Mouse (Mus musculus) left cerebral cortex, postnatal 10 days (tissue): ENCODE data around the gene Abcb10. TPM values are rescaled to one million over a fixed set of nuclear protein-coding genes. Genes with fewer than 3 reads are reported as not detected.
"Not testable (repeated sequence)": the region's sequence is repeated elsewhere in the genome, so short reads cannot be mapped to it uniquely, and the experiment has no call there.

Experiments used
- DNase-seq, 2 experiments: peaks; one replicate each; pipeline ENCODE4 v3.0.0; 2021 to 2022; ENCODE audit warnings: low spot score in 2 of 2, mixed read lengths in 1 of 2; ENCODE audit errors: extremely low spot score in 1 of 2
- intact Hi-C: fragments of 180-260 bp; cut with DNase I; formaldehyde crosslinking; loops from one replicate; pipeline ENCODE4 v1.15.1; 2025
- total RNA-seq, 2 experiments: library from RNA; stranded (reverse); gene quantifications; 2 replicates each; pipeline ENCODE4 v1.2.3; 2021

Abcb10 gene
- total RNA-seq, 2 experiments from 2014 or later, result 16.4 to 20.0 TPM

GRCm38 (mm10) chr8:123988605-123989038, 5.7 kb upstream of the Abcb10 start:
- DNase-seq, result no peak
- intact Hi-C loops, result no loop called here

- peak; percentile 12 to 47 for DNase-seq
- intact Hi-C loops, result no loop called here
These were observed 580 bp downstream of the Abcb10 start for GRCm38 (mm10) chr8:123982291-123982793.

- intact Hi-C loops, result no loop called here
- DNase-seq, result no peak
These were observed 1.2 kb downstream of the Abcb10 start for GRCm38 (mm10) chr8:123981674-123982073.

GRCm38 (mm10) chr8:123980239-123980638, 2.7 kb downstream of the Abcb10 start:
- DNase-seq, result no peak
- intact Hi-C loops, result no loop called here

GRCm38 (mm10) chr8:123978926-123979325, 4.0 kb downstream of the Abcb10 start:
- DNase-seq, result no peak
- intact Hi-C loops, result loop anchor here (2.0 kb wide), 1 partner anchor 72 kb away; no protein-coding TSS in a partner anchor

DNA sequence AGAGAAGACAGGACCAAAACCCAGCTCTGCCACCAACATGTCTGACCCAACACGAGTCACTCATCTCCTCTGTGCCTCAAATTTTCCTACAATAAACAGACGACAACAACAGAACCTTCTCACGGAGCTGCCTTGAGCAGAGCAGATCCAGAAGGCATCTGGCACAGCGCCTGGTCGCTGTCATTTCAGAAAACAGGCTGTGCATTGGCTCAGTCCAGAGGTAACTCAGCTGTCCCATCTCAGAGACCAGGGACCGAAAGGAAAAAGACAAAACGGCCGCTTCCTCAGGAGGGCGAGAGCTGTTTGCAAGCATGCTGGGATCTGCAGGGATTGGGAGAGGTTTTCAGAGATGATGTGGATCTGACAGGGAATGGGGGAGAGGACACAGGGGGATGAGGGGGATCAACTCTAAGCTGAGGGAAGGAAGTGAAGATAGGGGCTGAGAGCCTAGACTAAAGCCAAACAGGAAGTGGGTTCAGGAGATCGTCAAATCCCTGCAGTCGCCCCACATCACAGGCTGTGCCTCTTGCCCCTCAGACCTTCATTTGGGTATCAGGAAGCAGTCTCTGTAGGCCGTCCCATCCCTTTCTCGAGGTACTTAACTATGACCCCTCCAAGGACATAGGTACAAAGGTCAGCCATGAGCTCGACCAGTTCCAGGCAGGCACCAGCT, 4.6 kb downstream of the Abcb10 start:
- DNase-seq, result no peak
- intact Hi-C loops, result loop anchor here (2.0 kb wide), 1 partner anchor 72 kb away; no protein-coding TSS in a partner anchor

GRCm38 (mm10) chr8:123977499-123977898, 5.4 kb downstream of the Abcb10 start:
- intact Hi-C loops, result no loop called here
- no peak for DNase-seq

GRCm38 (mm10) chr8:123973495-123973894, 9.4 kb downstream of the Abcb10 start:
- intact Hi-C loops, result no loop called here

GRCm38 (mm10) chr8:123966896-123967295, 16.0 kb downstream of the Abcb10 start:
- intact Hi-C loops, result no loop called here
- DNase-seq, result no peak

More at GRCm38 (mm10) chr8:123973495-123973894, 9.4 kb downstream of the Abcb10 start:
- DNase-seq, result no peak

DNA sequence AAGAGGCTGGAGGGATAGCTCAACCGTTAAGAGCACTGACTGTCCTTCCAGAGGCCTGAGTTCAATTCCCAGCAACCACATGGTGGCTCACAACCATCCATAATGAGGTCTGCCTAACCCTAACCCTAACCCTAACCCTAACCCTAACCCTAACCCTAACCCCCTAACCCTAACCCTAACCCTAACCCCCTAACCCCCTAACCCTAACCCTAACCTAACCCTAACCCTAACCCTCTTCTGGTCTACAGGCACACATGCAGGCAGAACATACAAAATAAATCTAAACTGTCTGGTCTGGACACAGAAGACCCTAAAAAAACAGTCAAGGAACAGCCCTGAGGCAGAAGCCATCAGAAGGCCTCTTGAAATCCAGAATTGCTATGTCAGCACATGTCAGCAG, 21.6 kb downstream of the Abcb10 start:
- intact Hi-C loops, result no loop called here

GRCm38 (mm10) chr8:123960556-123960955, 22.4 kb downstream of the Abcb10 start:
- DNase-seq, intact Hi-C loops: not testable (repeated sequence)

More for the DNA sequence above, 21.6 kb downstream of the Abcb10 start:
- no peak for DNase-seq

DNA sequence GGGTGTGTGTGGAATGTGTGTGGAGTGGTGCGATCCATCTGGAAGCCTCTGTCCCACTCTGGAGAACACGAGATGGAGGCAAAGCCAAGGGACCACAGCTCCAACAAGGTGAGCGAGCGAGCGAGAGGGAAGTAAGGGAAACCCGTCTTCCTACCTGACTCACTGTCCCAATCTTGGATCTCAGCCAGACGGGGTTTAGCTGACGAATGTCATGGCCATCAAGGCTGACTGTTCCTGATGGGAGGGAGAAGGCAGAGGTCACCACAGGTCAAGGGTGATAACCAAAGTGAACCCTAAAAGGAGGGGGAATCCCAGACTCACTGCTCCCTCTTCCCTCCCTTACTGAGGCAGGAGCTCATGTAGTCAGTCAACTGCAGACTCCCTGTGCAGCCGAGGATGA, 22.9 kb downstream of the Abcb10 start:
- intact Hi-C loops, result no loop called here
- DNase-seq, result no peak

DNA sequence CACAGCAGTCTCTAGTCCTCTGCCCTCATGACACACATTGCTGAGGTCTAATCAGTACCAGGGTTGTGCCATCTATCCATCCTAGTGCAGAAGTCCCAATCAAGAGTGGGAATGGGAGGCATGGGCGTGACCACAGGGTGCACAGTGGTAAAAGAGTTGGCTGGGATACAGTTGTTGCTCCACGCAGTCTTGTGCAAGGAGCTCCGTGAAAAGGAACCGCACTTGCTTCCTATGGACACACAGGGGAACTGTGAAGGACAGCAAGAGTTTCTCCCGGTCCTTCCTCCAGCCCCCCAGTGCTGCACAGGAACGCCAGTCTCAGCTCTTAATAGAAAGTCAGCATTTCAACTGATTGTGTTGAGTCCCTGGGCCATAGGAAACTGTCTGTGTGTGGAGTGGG, 23.4 kb downstream of the Abcb10 start:
- intact Hi-C loops, result no loop called here

GRCm38 (mm10) chr8:123958130-123958529, 24.8 kb downstream of the Abcb10 start:
- DNase-seq, result peak in 1 of 2 experiments; percentile 68
- intact Hi-C loops, result no loop called here

More for the DNA sequence above, 23.4 kb downstream of the Abcb10 start:
- DNase-seq, result no peak

GRCm38 (mm10) chr8:123954246-123954645, 28.7 kb downstream of the Abcb10 start:
- no peak for DNase-seq
- intact Hi-C loops, result no loop called here

GRCm38 (mm10) chr8:123953686-123954085, 29.2 kb downstream of the Abcb10 start:
- intact Hi-C loops, result no loop called here
- DNase-seq, result no peak

- intact Hi-C loops, result no loop called here
- DNase-seq, result peak; percentile 12 to 47
These were observed 32.7 kb downstream of the Abcb10 start for GRCm38 (mm10) chr8:123950077-123950802.

DNA sequence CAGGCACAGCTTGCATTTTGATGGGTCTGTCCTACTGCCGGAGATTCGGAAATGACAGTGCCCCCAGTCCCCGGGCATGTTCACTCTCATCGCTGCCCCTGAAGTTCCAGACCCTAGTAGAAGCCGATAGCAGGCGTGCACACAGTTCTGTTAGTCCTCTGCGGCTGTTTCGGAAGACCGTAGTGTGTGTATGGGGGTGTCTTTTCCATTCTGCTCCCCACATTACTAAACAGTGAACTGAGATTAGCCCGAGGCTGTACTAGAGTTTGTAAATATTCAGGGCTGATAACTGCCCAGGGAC, 33.3 kb downstream of the Abcb10 start:
- DNase-seq, result no peak
- intact Hi-C loops, result no loop called here

GRCm38 (mm10) chr8:123948942-123949685, 33.8 kb downstream of the Abcb10 start, which contains the start of gene Nup133:
TSS of gene Nup133 (minus strand) at chr8:123949265.
- peak; percentile 100 for DNase-seq
- intact Hi-C loops, result no loop called here
